Mouse (Mus musculus) CH12.LX (cell line): ENCODE measurements around the gene Igsf21.

Experiments used
- CTCF ChIP-seq, 2 experiments: IDR thresholded peaks in 1 of 2; conservative IDR thresholded peaks in 1 of 2; 2 replicates each; pipeline ENCODE4 v1.5.1; 2011 to 2012; ENCODE audit warnings: low read depth in 2 of 2, low read length in 2 of 2, improper control_type of control experiment in 1 of 2, inconsistent platforms in 1 of 2, mild to moderate bottlenecking in 1 of 2, moderate library complexity in 1 of 2
- MEF2A ChIP-seq: IDR thresholded peaks from 2 replicates; pipeline ENCODE4 v1.6.1; 2014; ENCODE audit warnings: low read depth, mild to moderate bottlenecking, inconsistent platforms, low read length, improper control_type of control experiment, borderline replicate concordance
- MYC ChIP-seq: IDR thresholded peaks from 2 replicates; pipeline ENCODE4 v1.6.1; 2011; ENCODE audit warnings: low read depth, mild to moderate bottlenecking, improper control_type of control experiment, low read length
- POLR2A ChIP-seq: IDR thresholded peaks from 2 replicates; pipeline ENCODE4 v1.6.1; 2011; ENCODE audit warnings: low read depth, mild to moderate bottlenecking, improper control_type of control experiment, low read length
- POLR2AphosphoS2 ChIP-seq: IDR thresholded peaks from 2 replicates; pipeline ENCODE4 v1.6.1; 2011; ENCODE audit warnings: low read depth, low read length, improper control_type of control experiment
- RAD21 ChIP-seq: IDR thresholded peaks from 2 replicates; pipeline ENCODE4 v1.6.1; 2011; ENCODE audit warnings: low read depth, mild to moderate bottlenecking, low read length, improper control_type of control experiment, moderate library complexity

GRCm38 (mm10) chr4:140224451-140224850 lies 22.1 kb downstream of the Igsf21 start:
- no peak for TF ChIP-seq CTCF (conservative IDR thresholded peaks at IDR 0.05 in 1 of 2, IDR thresholded peaks at IDR 0.05 in 1 of 2; ENCODE audit: low read depth in 2 of 2, low read length in 2 of 2)
- no peak for TF ChIP-seq MYC
- no peak for TF ChIP-seq POLR2A
- TF ChIP-seq MEF2A = no peak
- TF ChIP-seq RAD21 = no peak
- no peak for TF ChIP-seq POLR2AphosphoS2
